Mouse (Mus musculus): Measurements from ENCODE around the gene Ern2. TPM values are rescaled to one million over a fixed set of nuclear protein-coding genes. Genes with fewer than 3 reads are reported as not detected.

The Ern2 gene
- polyA plus RNA-seq (2015; fragmentation: Nextera tagmentation; extraction: Ambion mirVana): 0.10 and 0.12 TPM in 2 replicates

DNA sequence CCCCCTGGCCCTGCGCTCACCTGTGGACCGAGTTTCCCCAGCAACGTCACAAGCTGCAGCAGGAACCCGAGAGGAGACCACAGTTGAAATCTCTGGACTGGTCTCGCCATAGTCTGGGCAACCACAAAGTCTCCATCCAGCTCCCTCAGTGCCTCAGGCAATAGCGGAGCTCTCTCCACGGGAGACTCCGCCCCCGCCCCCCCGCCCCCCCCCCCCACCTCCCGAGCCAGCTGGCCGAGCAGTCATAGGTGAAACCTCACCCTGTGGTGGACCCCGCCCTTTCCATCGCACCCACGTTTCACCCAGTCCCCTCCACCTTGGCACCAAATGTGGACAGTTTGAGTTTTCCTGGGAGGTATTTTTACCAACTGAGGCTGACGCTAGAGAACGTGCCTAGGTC is at the start of gene Ern2:
Gene Ern2, minus strand, starts transcription at position 165 of the 400 bp plus-strand sequence.
- no peak within 1 kb of the TSS for H3K4me2 ChIP-seq (ENCODE audit: low read length)
- no peaks in the 10 kb centered on the region for H3K27me3 ChIP-seq (ENCODE audit: insufficient read depth, low read length)
- H3K4me3 ChIP-seq (replicated peaks; ENCODE audit: low read depth, low read length): no peak within 1 kb of the TSS
- DNase-seq (ENCODE audit: low spot score) (no peak), ATAC-seq (replicated peaks; ENCODE audit: low FRiP score, low read depth) (no peak)
- WGBS: 10% methylated on average over 15 of the region's 17 CpGs
- no peak within 1 kb of the TSS for H3K9ac ChIP-seq (ENCODE audit: low read depth, low read length)
- no peak for TF ChIP-seq CTCF (IDR thresholded peaks at IDR 0.05; ENCODE audit: low read depth)
- no peaks in the 10 kb centered on the region for H3K4me1 ChIP-seq (replicated peaks; ENCODE audit: insufficient read depth, low read length)
- H3K36me3 ChIP-seq (ENCODE audit: insufficient read depth, low read length): no peaks in the 10 kb centered on the region
- no peak within 1 kb of the TSS for H3K27ac ChIP-seq
- no peaks in the 10 kb centered on the region for H3K9me3 ChIP-seq (replicated peaks; ENCODE audit: low read length)

DNA sequence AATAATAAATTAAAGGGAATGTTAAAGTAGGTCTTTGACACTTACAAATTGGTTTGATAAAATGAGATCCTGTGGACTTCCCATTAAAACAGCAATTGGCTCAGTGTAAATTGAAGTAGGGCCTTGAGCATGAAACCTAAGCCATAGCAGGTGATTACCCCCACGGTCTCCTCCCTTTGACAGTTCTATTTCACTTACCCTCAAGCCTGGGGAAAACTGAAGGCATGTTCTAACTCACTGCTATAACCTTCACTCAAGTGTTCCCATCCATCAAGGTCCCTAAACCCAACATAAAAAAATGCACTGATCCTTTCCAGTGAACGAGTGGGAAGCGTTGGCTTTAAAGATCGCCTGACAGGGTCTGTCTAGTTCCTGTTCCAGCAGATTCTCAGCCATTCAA is 44.9 kb upstream of the Ern2 start:
- WGBS: 41% methylated on average over 4 of the region's 4 CpGs
- Histone ChIP-seq H3K27ac (no peak overlapping the region), H3K9ac (ENCODE audit: low read depth, low read length) (no peak overlapping the region), H3K4me1 (replicated peaks; ENCODE audit: insufficient read depth, low read length) (no peaks in the 10 kb centered on the region), H3K9me3 (replicated peaks; ENCODE audit: low read length) (no peaks in the 10 kb centered on the region), H3K27me3 (ENCODE audit: insufficient read depth, low read length) (no peaks in the 10 kb centered on the region), H3K4me3 (replicated peaks; ENCODE audit: low read depth, low read length) (no peak overlapping the region), H3K36me3 (ENCODE audit: insufficient read depth, low read length) (no peaks in the 10 kb centered on the region), H3K4me2 (ENCODE audit: low read length) (no peak overlapping the region)
- DNase-seq (ENCODE audit: low spot score) (peak; percentile 79), ATAC-seq (replicated peaks; ENCODE audit: low FRiP score, low read depth) (no peak; the same call in 1 of the 2 replicates)
- no peak for TF ChIP-seq CTCF (IDR thresholded peaks at IDR 0.05; ENCODE audit: low read depth)

GRCm38 (mm10) chr7:122229916-122230315 is 43.9 kb upstream of the Ern2 start:
- no peaks in the 10 kb centered on the region for H3K36me3 ChIP-seq (ENCODE audit: insufficient read depth, low read length)
- ATAC-seq (replicated peaks; ENCODE audit: low FRiP score, low read depth) (no peak), DNase-seq (ENCODE audit: low spot score) (no peak)
- H3K4me1 ChIP-seq (replicated peaks; ENCODE audit: insufficient read depth, low read length): no peaks in the 10 kb centered on the region
- no peak overlapping the region for H3K4me2 ChIP-seq (ENCODE audit: low read length)
- H3K27me3 ChIP-seq (ENCODE audit: insufficient read depth, low read length): no peaks in the 10 kb centered on the region
- H3K9me3 ChIP-seq (replicated peaks; ENCODE audit: low read length): no peaks in the 10 kb centered on the region
- 72% methylated on average over 4 of the region's 4 CpGs for WGBS
- no peak overlapping the region for H3K27ac ChIP-seq
- no peak for TF ChIP-seq CTCF (IDR thresholded peaks at IDR 0.05; ENCODE audit: low read depth)
- no peak overlapping the region for H3K4me3 ChIP-seq (replicated peaks; ENCODE audit: low read depth, low read length)
- no peak overlapping the region for H3K9ac ChIP-seq (ENCODE audit: low read depth, low read length)

- no peaks in the 10 kb centered on the region for H3K36me3 ChIP-seq (ENCODE audit: insufficient read depth, low read length)
- H3K4me1 ChIP-seq (replicated peaks; ENCODE audit: insufficient read depth, low read length): no peaks in the 10 kb centered on the region
- H3K4me2 ChIP-seq (ENCODE audit: low read length): no peak overlapping the region
- ATAC-seq (replicated peaks; ENCODE audit: low FRiP score, low read depth): no peak
- no peak overlapping the region for H3K27ac ChIP-seq
- TF ChIP-seq CTCF (IDR thresholded peaks at IDR 0.05; ENCODE audit: low read depth): no peak
- H3K4me3 ChIP-seq (replicated peaks; ENCODE audit: low read depth, low read length): no peak overlapping the region
- no peaks in the 10 kb centered on the region for H3K9me3 ChIP-seq (replicated peaks; ENCODE audit: low read length)
- no peak for DNase-seq (ENCODE audit: low spot score)
- 65% methylated on average over 3 of the region's 3 CpGs for WGBS
- no peak overlapping the region for H3K9ac ChIP-seq (ENCODE audit: low read depth, low read length)
- no peaks in the 10 kb centered on the region for H3K27me3 ChIP-seq (ENCODE audit: insufficient read depth, low read length)
Observed at GRCm38 (mm10) chr7:122229306-122229705, 43.3 kb upstream of the Ern2 start.

GRCm38 (mm10) chr7:122226744-122227143 is 40.7 kb upstream of the Ern2 start:
- DNase-seq (ENCODE audit: low spot score) (no peak), ATAC-seq (replicated peaks; ENCODE audit: low FRiP score, low read depth) (no peak)
- no peaks in the 10 kb centered on the region for H3K4me1 ChIP-seq (replicated peaks; ENCODE audit: insufficient read depth, low read length)
- no peaks in the 10 kb centered on the region for H3K36me3 ChIP-seq (ENCODE audit: insufficient read depth, low read length)
- H3K9me3 ChIP-seq (replicated peaks; ENCODE audit: low read length): no peaks in the 10 kb centered on the region
- no peak overlapping the region for H3K4me3 ChIP-seq (replicated peaks; ENCODE audit: low read depth, low read length)
- no peak overlapping the region for H3K4me2 ChIP-seq (ENCODE audit: low read length)
- H3K27me3 ChIP-seq (ENCODE audit: insufficient read depth, low read length): no peaks in the 10 kb centered on the region
- H3K9ac ChIP-seq (ENCODE audit: low read depth, low read length): no peak overlapping the region
- TF ChIP-seq CTCF (IDR thresholded peaks at IDR 0.05; ENCODE audit: low read depth): no peak
- H3K27ac ChIP-seq: no peak overlapping the region
- WGBS: 90% methylated on average over 4 of the region's 4 CpGs

GRCm38 (mm10) chr7:122226020-122226742 is 40.2 kb upstream of the Ern2 start:
- no peaks in the 10 kb centered on the region for H3K36me3 ChIP-seq (ENCODE audit: insufficient read depth, low read length)
- H3K27ac ChIP-seq: no peak overlapping the region
- ATAC-seq (replicated peaks; ENCODE audit: low FRiP score, low read depth) (no peak), DNase-seq (ENCODE audit: low spot score) (no peak)
- no peaks in the 10 kb centered on the region for H3K27me3 ChIP-seq (ENCODE audit: insufficient read depth, low read length)
- no peak overlapping the region for H3K4me2 ChIP-seq (ENCODE audit: low read length)
- H3K9ac ChIP-seq (ENCODE audit: low read depth, low read length): no peak overlapping the region
- no peak overlapping the region for H3K4me3 ChIP-seq (replicated peaks; ENCODE audit: low read depth, low read length)
- H3K4me1 ChIP-seq (replicated peaks; ENCODE audit: insufficient read depth, low read length): no peaks in the 10 kb centered on the region
- TF ChIP-seq CTCF (IDR thresholded peaks at IDR 0.05; ENCODE audit: low read depth): no peak
- 70% methylated on average over 7 of the region's 7 CpGs for WGBS
- no peaks in the 10 kb centered on the region for H3K9me3 ChIP-seq (replicated peaks; ENCODE audit: low read length)
